Mouse (Mus musculus) 3134 (cell line): ENCODE results near the gene Klk1b1.
"Not testable (repeated sequence)": the region's sequence is repeated elsewhere in the genome, so short reads cannot be mapped to it uniquely, and the experiment has no call there.

ENCODE experiments used
- DNase-seq: peaks from one replicate; pipeline ENCODE4 v3.0.0-alpha.2; 2011; ENCODE audit warnings: low spot score; ENCODE audit not compliant: insufficient read length; ENCODE audit errors: extremely low read depth

Gene Klk1b1

GRCm38 (mm10) chr7:43966451-43966850 lies at the start of gene Klk1b1:
Klk1b1 (plus strand) TSS chr7:43966751.
- DNase-seq, result no peak

DNA sequence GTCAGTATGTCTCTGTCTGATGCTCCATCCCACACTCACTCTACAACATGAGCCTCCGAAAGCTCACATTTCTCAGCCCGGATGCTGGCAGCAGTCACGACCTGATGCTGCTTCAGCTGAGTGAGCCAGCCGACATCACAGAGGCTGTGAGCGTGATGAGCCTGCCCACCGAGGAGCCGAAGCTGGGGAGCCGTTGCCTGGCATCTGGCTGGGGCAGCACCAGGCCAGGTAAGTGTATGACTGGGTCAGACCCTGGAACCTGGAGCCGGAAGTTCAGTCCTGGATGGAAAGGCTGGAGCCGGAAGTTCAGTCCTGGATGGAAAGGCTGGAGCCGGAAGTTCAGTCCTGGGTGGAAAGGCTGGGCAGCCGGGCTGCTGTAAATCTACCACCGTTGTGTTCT lies 48.1 kb upstream of the Klk1b1 start:
- DNase-seq, result no peak

DNA sequence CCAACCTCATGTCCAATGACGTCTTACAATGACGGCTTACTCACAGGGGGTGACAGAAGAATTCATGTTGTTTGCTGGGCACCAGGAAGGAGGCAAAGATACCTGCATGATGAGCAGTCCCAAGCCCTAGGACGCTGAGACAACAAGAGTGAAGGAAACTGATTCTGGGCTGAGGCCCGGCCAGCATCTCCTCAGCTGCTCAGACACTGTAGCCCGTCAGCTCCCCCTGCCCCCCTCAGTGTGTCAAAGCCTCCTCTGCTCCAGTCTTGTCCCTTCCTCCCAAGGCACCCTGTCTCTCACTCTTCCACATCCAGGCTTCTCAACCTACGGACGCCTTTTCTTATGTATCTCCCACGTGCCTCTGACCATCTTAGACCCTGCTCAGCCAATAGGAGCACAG lies 47.7 kb upstream of the Klk1b1 start:
- no peak for DNase-seq

DNA sequence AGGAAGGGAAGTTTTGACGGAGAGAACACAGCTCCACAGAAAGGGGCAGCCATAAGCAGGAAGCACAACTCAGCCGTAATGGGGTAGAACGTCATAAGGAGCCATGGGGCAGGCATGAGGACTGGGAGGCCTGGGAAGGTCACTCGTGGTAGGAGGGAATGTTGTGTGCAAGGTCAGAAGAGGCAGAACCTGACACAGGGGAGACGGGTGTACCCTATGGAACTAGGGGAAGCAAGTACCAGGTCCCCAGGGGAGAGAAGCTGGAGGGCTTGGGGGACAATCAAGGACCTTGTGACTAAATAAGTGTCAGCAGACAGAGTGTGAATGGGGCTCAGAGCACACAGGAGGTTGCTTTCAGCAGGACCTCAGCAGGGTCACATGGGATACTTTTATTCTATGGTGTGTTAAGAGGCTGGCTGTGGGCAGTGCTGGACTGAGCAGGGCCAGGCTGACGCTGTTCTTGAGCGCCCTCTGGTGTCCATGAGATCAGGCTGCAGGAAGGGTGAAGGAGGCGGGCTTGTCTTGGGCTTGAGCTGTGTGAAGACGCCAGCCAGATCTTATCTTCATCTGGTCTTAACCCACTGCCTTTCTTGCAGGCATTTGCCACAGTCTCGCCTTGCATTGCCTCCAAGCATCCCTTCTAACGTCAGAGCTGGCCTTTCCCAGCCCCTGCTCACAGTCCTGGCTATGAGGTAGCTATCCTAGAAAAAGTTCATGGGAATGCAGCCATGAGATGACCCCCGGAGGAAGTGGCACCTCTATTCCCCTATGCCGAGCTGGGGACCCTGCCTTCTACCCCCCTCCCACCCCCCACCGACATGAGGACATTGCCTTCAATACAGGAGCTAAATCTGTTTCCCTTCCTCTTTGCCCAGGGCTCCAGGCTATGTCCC lies 46.7 kb upstream of the Klk1b1 start:
- DNase-seq, result peak; percentile 15

DNA sequence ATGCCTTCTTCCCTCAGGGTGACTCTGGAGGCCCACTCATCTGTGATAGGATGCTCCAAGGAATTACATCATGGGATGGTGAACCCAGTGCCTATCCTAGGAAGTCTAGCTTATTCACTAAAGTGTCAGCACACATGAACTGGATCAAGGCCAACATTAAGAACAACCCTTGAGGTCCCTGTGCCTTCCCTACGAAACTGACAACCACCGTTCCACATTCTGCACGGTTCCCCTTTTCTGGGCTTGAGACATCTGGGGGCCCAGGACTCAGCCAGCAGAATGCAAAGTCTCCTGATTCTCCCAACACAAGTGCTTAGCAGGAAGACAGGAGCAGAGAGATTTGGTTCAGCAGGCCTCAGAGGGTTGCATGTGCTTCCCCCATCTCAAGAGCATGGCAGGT lies 46.0 kb upstream of the Klk1b1 start:
- no peak for DNase-seq

DNA sequence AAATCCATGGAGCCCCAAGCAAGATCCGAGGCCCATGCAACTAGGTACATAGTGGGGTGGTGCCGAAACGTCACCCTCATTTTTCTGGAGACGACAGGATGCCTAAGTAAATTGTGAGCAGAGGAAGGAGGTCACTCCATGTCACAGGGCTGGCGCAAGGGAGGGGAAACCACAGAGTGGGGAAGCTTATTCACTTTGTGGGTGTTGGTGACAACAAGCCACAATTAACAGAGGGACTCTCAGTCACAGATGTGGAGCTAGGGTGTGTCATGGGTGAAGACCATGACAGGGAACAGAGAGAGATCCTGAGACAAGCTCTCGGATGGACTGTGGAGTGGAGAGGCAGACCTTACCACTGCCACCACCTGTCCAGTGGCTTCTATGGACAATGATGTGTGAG lies 45.5 kb upstream of the Klk1b1 start:
- no peak for DNase-seq

GRCm38 (mm10) chr7:43921941-43922340 lies 44.6 kb upstream of the Klk1b1 start:
- DNase-seq, result no peak

DNA sequence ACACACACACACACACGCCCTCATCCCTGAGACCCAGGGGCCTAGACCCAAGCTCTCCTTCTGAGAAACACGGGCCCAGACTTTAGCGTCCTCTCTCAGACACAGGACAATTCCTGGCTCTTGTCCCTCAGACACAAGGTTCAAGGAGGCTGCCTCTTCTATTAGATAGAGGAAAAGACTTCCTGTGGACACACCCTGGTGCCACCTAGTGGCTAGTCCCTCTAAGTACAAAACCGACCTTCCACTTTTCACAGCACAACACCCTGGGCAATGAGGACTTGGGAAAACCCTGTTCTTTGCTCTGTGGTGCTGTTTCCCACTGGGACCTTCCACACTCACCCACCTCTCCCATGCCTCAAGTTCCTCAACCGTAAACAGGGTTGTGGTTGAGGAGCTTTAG lies 40.6 kb upstream of the Klk1b1 start:
- DNase-seq, result no peak

DNA sequence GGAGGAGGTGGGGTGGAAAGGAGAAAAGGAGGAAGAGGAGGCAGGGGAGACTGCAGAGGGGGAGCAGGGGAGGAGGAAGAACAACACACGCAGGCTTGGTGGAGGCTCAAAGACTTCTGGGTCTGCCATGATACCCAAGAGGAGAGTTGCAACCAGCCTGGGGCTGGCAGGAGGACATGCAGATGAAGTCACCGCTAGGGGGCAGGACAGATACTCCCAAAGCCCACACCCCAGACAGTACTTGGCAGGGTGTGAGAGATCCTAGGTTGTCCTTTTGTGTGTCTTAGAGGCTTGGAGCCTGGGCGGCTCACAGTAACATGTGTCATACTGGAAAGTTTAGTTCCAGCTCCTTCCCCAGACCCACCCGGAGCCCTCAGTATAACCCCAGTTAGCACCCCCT lies 38.0 kb upstream of the Klk1b1 start:
- DNase-seq, result no peak

GRCm38 (mm10) chr7:43932337-43932736 lies 34.2 kb upstream of the Klk1b1 start:
- DNase-seq, result no peak

- no peak for DNase-seq
Measured at GRCm38 (mm10) chr7:43933440-43933839, 33.1 kb upstream of the Klk1b1 start, which contains the start of gene Klk15. Klk15 (plus strand) TSS chr7:43933740.

- no peak for DNase-seq
Measured at GRCm38 (mm10) chr7:43934747-43935146, 31.8 kb upstream of the Klk1b1 start.

DNA sequence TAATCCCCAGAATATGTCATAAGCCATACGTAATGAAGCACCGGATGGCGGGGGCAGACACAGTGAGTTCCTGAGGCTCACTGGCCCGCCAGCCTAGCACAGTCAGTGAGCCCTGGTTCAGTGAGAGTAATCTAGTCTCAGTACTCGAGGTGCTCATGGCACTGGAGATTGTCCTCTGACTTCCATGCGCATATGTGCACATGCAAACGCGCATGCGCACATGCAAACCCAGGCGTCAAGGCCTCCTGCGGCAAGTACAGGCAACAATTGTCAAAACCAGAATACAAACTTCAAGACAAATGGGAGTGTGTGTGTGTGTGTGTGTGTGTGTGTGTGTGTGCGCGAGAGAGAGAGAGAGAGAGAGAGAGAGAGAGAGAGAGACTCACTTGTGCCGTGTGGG lies 30.0 kb upstream of the Klk1b1 start:
- no peak for DNase-seq

DNA sequence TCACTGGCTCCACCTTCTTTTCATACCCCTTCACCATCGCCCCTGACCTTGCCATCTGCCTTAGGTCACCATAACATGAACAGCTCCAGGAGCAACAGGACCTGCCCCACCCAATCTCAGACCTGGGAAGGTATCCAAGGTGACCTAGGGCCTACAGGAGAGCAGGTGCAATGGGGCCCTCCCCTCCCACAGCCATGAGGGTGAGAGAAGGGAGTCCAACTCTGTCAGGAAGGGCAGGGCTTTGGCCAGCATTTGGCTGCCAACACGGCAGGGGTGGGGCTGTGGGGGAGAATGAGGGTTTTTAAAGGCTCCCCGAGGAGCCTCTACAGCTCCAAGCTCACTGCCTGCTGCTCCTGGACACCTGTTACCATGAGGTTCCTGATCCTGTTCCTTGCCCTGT lies 24.3 kb upstream of the Klk1b1 start:
- not testable (repeated sequence) for DNase-seq

DNA sequence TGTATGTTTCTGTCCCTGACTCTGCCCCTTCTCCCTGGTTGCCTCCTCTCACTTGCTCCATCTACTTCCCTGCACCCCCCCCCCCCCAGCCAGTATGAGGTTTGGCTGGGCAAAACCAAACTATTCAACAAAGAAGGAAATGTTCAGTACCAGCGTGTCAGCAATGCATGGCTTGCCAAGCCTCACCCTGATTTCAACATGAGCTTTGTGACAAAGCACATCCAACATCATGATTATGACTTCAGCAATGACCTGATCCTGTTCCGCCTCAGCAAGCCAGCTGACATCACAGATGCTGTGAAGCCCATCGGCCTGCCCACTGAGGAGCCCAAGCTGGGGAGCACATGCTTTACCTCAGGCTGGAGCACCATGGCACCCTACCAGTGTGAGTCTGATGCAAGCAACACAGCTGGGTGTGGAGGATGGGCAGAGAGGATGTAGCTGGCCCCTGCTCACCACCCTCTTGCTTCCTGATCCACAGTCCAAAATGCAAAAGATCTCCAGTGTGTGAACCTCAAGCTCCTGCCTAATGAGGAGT lies 21.8 kb upstream of the Klk1b1 start:
- no peak for DNase-seq

- DNase-seq, result no peak
Measured at GRCm38 (mm10) chr7:43950364-43950763, 16.2 kb upstream of the Klk1b1 start, which contains the start of gene Klk1b8. Klk1b8 (plus strand) TSS chr7:43950664.

- DNase-seq, result no peak
Measured at GRCm38 (mm10) chr7:43952703-43953102, 13.8 kb upstream of the Klk1b1 start.

DNA sequence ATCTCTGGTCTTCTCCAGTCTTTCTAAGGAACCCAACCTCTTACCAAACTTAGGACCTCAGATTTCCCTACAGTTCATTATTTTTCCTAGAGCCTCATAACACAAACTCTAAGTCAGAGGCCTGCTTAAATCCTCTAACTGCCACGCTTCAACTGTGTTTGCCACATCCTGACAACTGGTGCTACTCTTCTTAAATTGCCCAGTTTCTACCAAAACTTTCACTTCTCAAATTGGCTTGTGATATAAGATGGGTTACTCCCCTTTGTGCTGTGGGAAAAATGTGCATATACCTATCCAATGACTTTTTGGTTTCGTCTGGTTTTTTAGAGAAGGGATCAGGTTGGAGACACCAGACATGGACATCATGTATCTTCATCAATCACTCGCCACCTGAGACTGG lies 507 bp downstream of the Klk1b1 start:
- no peak for DNase-seq

DNA sequence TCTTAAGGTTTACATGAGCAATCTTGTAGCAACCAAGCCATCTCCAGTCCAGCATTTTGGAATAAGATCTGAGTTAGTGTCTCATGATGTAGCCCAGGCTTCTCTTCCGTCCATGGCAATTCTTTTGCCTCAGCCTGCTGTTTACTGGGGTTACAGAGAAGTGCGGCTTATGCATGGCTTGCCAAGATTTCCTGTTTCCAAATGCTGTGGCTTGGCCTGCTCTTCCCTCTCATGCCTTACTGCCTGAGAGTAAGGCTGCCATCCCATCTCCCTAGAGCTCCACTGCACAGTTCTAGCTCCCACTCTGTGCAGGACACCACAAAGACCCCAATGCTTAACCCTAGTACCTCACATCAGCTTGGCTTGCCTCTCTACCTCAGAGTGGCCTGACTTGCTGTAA lies 1.1 kb downstream of the Klk1b1 start:
- DNase-seq, result no peak

GRCm38 (mm10) chr7:43975761-43976160 lies 9.2 kb downstream of the Klk1b1 start, which contains the start of gene Klk1b9:
Klk1b9 (plus strand) TSS chr7:43976061.
- not testable (repeated sequence) for DNase-seq

GRCm38 (mm10) chr7:43985657-43986056 lies 19.1 kb downstream of the Klk1b1 start:
- DNase-seq, result no peak

DNA sequence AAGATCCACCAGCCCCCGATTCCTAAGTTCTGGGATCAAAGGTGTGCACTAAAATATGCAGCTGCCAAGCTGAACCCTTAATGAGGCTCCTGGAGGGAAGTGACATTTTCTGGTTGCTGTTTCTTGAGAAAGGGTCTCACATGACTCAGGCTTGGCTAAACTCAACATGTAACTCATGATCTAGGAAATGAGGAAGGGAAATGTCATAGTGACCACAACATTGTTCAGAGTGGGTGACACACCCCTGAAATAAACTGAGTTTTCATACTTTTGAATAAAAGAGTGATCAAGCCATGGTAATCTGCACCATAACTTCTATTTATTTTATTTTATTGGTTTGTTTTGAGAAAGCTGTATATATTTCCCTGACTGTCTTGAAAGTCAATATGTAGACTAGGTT lies 28.3 kb downstream of the Klk1b1 start:
- not testable (repeated sequence) for DNase-seq
